Mouse (Mus musculus) forebrain, embryonic 11.5 days (tissue): ENCODE results near the gene Lypd8. TPM values are rescaled to one million over a fixed set of nuclear protein-coding genes. Genes with fewer than 3 reads are reported as not detected.

Source experiments
- ATAC-seq: fragments of 200-750 bp; cut with Nextera tagmentation; replicated peaks from 2 replicates; pipeline ENCODE4 v1.8.0; 2017; ENCODE audit warnings: moderate TSS enrichment; ENCODE audit not compliant: low FRiP score
- DNase-seq: peaks from one replicate; pipeline ENCODE4 v3.0.0-alpha.2; 2017; ENCODE audit warnings: low spot score
- H3K27ac ChIP-seq: fragments of 300-500 bp; sonication (generic); 2 replicates; pipeline ENCODE4 v1.5.1; 2014; ENCODE audit warnings: low read depth, low read length
- H3K27me3 ChIP-seq: fragments of 300-500 bp; sonication (generic); 2 replicates; pipeline ENCODE4 v1.6.1; 2014; ENCODE audit warnings: mild to moderate bottlenecking, low read length, mixed read lengths; ENCODE audit not compliant: control insufficient read depth, insufficient read depth
- H3K36me3 ChIP-seq: fragments of 300-500 bp; sonication (generic); 2 replicates; pipeline ENCODE4 v1.6.1; 2014; ENCODE audit warnings: mild to moderate bottlenecking, low read length, moderate library complexity, mixed read lengths; ENCODE audit not compliant: control insufficient read depth, insufficient read depth
- H3K4me1 ChIP-seq: fragments of 300-500 bp; sonication (generic); replicated peaks from 2 replicates; pipeline ENCODE4 v1.6.1; 2014; ENCODE audit warnings: low read length, mixed read lengths; ENCODE audit not compliant: control insufficient read depth, insufficient read depth
- H3K4me2 ChIP-seq: fragments of 300-500 bp; sonication (generic); 2 replicates; pipeline ENCODE4 v1.6.1; 2014; ENCODE audit warnings: low read depth, mild to moderate bottlenecking, low read length, moderate library complexity, mixed read lengths; ENCODE audit not compliant: severe bottlenecking
- H3K4me3 ChIP-seq: fragments of 300-500 bp; sonication (generic); 2 replicates; pipeline ENCODE4 v1.5.1; 2014; ENCODE audit warnings: low read depth, low read length
- H3K9ac ChIP-seq: fragments of 300-500 bp; sonication (generic); 2 replicates; pipeline ENCODE4 v1.6.1; 2014; ENCODE audit warnings: low read length
- H3K9me3 ChIP-seq: fragments of 300-500 bp; sonication (generic); 2 replicates; pipeline ENCODE4 v1.6.1; 2016; ENCODE audit warnings: low read length, mixed read lengths; ENCODE audit not compliant: control insufficient read depth
- WGBS: fragments of 180-500 bp; shearing (Covaris S2); extraction: QIAGEN DNeasy Blood & Tissue Kit; methylation state at CpG from one replicate; pipeline ENCODE4 v1.1.7; 2014; 5-methylcytosine and 5-hydroxymethylcytosine counted together
- polyA plus RNA-seq: library from polyadenylated mRNA; unstranded; fragments of >200 nt; fragmentation: Nextera tagmentation; extraction: Ambion mirVana; gene quantifications from 2 replicates; pipeline ENCODE4 v1.2.1, GENCODE M21; 2014

The Lypd8 gene
- polyA plus RNA-seq: not detected in 2 replicates

DNA sequence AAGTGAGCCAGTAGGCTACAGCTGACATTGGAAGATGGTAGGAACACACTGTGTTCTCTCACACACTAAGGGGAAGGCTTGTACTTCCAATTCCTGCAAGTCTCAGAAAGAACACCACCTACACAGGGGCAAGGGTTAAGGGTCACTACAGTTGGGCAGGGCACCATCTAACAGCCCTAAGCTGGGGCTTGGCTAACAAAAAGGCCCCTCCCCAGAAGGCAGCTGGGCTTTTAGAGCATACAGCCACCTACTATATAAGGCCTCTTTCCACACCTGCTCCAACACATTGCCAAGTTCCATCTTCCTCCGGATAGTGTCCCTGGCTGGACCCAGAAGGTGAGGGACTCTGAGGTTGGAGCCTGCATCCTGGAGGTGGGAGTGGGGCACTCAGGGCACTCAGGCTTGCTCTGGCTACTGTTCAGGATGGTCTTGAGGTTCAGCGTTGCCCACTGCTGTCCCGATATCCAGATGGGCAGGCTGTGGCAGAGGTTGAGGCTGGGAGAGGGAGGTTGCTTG is at the start of gene Lypd8:
Gene Lypd8, plus strand, starts transcription at position 281 of the 516 bp plus-strand sequence.
- H3K9ac ChIP-seq: no peak within 1 kb of the TSS
- no peak within 1 kb of the TSS for H3K4me3 ChIP-seq
- no peaks in the 10 kb centered on the region for H3K27me3 ChIP-seq
- ATAC-seq (no peak), DNase-seq (no peak)
- no peaks in the 10 kb centered on the region for H3K4me1 ChIP-seq
- no peak within 1 kb of the TSS for H3K4me2 ChIP-seq
- no peaks in the 10 kb centered on the region for H3K36me3 ChIP-seq
- H3K9me3 ChIP-seq: no peaks in the 10 kb centered on the region
- WGBS: 93% methylated on average over 3 of the region's 3 CpGs
- no peak within 1 kb of the TSS for H3K27ac ChIP-seq

DNA sequence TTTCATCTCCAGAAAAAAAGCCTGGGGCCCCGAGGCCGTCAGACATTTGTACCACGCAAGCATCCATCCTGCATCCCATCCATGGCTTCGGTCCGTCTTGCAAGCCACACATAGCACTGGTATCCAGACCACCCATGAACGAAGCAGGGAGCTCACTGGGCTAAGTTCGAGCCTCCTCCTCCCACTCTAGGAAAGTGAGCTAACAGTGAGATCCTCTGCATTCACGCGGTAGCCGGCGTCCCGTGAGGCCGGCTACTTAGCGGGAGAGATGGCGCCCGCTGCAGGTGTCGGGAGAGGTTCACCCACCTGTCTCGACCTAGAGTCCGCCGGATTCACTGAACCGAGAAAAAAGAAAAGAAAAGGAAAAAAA is 49.0 kb upstream of the Lypd8 start:
- H3K27ac ChIP-seq: peak overlapping the region; percentile 37
- peaks cover 11% of the 10 kb centered on the region; the same call in 1 of the 2 replicates for H3K4me1 ChIP-seq
- DNase-seq (no peak), ATAC-seq (peak; percentile 43)
- H3K4me3 ChIP-seq: peak overlapping the region; percentile 87
- H3K4me2 ChIP-seq: peak overlapping the region; percentile 92
- H3K9ac ChIP-seq: peak overlapping the region; percentile 89
- H3K27me3 ChIP-seq: no peaks in the 10 kb centered on the region
- no peaks in the 10 kb centered on the region for H3K9me3 ChIP-seq
- H3K36me3 ChIP-seq: no peaks in the 10 kb centered on the region; the same call in 1 of the 2 replicates
- WGBS: 0% methylated on average over 21 of the region's 21 CpGs

DNA sequence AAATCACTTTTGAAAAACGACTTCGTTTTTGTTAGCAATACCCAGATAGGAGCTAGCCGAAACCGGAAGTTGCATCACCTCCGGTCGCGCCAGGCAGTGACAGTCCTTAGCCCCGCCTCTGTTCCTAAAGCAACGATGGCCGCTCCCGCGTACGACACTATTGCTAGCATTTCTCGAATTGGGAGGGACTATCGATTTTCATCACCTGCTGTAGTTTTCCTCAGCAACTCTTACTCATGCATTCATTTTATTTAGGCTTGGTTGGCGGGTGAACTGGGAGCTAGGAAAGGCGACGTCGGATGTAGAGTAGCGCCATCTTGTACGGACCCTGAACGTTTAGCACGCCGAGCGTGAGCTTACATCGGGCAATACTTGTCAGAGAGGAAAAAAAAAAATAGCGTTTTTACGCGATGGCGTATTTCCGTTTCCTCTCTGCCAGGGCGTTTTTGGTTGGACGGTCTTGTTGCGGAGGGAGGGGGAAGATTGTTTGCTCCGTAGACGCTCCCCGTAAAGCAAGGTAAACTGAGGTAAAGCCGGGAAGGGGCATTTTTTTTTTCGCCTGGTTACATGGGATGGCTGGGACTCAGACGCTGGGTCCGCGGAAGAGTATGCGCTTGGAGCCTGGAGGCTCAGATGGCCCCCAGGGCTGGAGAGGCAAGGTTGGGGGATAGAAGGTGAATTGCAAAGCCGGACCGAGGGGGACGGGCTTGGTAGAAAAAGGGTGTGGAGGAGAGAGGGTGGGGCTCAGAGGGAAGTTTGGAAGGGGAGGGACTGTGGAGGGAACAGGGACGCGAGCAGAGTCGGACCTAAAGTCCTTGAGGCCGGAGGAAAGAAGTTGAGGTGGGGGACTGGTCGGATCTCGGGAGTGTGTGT is 48.3 kb upstream of the Lypd8 start, which contains the start of the genes Zfp672 and Sh3bp5l:
Gene Zfp672, minus strand, starts transcription at position 64 of the 873 bp plus-strand sequence.
Gene Sh3bp5l, plus strand, starts transcription at position 449 of the 873 bp plus-strand sequence.
- Histone ChIP-seq H3K4me3 (peak within 1 kb of the TSS; percentile 87), H3K9me3 (no peaks in the 10 kb centered on the region), H3K9ac (peak within 1 kb of the TSS; percentile 89), H3K27me3 (no peaks in the 10 kb centered on the region), H3K27ac (peak within 1 kb of the TSS; percentile 37), H3K4me2 (peak within 1 kb of the TSS; percentile 92), H3K4me1 (peaks cover 11% of the 10 kb centered on the region; the same call in 1 of the 2 replicates), H3K36me3 (no peaks in the 10 kb centered on the region; the same call in 1 of the 2 replicates)
- peak; percentile 92 for ATAC-seq
- 0% methylated on average over 52 of the region's 52 CpGs for WGBS
- peak; percentile 89 for DNase-seq

DNA sequence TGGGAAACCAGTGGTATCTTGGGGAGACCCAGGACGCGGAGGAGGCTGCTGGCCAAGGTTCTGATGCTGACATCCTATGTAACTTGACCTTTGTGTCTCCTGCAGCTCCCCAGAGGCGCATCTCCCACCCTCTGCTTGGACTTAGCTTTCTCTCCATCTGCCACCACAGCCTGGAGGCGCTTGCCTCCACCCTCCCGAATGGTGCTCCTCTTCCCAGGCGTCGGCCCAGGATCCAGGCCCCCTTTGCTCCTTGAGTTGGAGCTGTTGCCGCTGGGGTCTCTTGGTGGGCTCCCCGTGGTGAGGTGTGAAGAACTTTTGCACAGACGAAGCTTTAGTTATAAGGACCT is 47.7 kb upstream of the Lypd8 start:
- Histone ChIP-seq H3K27ac (no peak overlapping the region), H3K4me1 (peaks cover 11% of the 10 kb centered on the region; the same call in 1 of the 2 replicates), H3K9me3 (no peaks in the 10 kb centered on the region), H3K9ac (peak overlapping the region; percentile 89), H3K4me3 (peak overlapping the region; percentile 87), H3K36me3 (no peaks in the 10 kb centered on the region; the same call in 1 of the 2 replicates), H3K4me2 (peak overlapping the region; percentile 87), H3K27me3 (no peaks in the 10 kb centered on the region)
- DNase-seq (peak; percentile 52), ATAC-seq (no peak)
- 22% methylated on average over 10 of the region's 10 CpGs for whole genome bisulfite sequencing

DNA sequence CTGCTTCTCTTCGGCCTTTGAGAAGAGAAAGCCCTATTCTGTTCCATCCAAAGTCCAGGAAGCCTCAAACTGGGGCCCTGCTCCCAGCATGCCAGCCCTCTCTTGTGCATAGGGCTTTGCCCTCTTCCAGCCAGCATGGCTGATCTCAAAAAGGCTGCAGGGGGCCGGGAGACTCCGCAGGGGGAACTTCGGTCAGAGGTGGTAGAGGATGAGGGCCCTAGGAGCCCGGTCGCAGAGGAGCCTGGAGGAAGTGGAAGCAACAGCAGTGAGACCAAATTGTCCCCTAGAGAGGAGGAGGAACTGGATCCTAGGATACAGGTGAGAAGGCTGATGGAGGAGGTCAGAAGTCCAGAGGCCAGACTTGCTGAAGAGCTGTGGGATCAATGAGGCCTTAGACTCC is 47.3 kb upstream of the Lypd8 start:
- ATAC-seq (no peak), DNase-seq (peak; percentile 42)
- Histone ChIP-seq H3K27me3 (no peaks in the 10 kb centered on the region), H3K36me3 (no peaks in the 10 kb centered on the region; the same call in 1 of the 2 replicates), H3K27ac (no peak overlapping the region), H3K4me1 (peaks cover 11% of the 10 kb centered on the region; the same call in 1 of the 2 replicates), H3K9me3 (no peaks in the 10 kb centered on the region), H3K4me2 (peak overlapping the region; percentile 87), H3K4me3 (peak overlapping the region; percentile 87), H3K9ac (no peak overlapping the region; the same call in 1 of the 2 replicates)
- 90% methylated on average over 6 of the region's 6 CpGs for WGBS

DNA sequence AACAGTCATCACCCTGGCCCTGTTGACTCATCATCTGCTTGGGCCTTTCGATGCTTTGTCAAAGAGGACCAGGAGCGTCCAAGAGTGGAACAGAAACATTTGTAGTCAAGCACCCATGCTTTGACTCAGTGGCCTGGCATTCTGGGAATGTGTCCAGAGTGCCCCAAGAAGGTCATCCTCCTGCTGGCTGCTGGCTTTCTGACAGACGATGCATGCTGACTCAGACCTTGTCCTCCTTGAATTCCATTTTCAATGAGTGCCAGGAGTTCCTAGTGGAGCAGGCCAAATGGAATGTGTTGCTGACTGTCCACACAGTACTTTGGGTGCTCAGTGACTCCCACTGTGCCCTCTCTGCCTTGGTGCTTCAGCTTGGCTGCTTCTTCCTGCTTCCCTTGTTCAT is 44.1 kb upstream of the Lypd8 start:
- no peak overlapping the region for H3K4me2 ChIP-seq
- H3K27ac ChIP-seq: no peak overlapping the region
- H3K4me1 ChIP-seq: peaks cover 5% of the 10 kb centered on the region; the same call in 1 of the 2 replicates
- no peak overlapping the region for H3K9ac ChIP-seq
- H3K9me3 ChIP-seq: no peaks in the 10 kb centered on the region
- no peak for ATAC-seq
- WGBS: 87% methylated on average over 3 of the region's 3 CpGs
- H3K4me3 ChIP-seq: no peak overlapping the region
- H3K27me3 ChIP-seq: no peaks in the 10 kb centered on the region
- no peak for DNase-seq
- peaks cover 6% of the 10 kb centered on the region; the same call in 1 of the 2 replicates for H3K36me3 ChIP-seq

DNA sequence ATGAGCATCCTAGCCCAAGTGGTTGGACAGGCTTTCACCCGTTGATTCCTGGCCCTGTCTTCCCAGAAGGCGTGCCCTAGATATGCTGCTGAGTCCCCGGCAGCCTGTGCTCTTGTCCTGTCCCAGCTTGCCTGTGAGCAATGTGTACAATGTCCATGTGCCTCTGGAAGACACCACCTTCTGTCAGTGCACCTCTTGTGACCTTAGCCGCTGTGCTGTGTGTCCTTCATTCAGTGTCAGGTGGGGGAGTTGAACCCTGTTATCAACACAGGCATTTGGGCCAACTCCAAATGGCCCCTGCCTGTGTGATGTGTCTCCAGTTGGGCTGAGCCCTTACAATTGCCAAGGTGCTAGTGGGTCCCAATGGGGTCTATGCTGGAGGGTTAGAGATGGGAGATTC is 32.1 kb upstream of the Lypd8 start:
- no peaks in the 10 kb centered on the region; the same call in 1 of the 2 replicates for H3K36me3 ChIP-seq
- WGBS: 95% methylated on average over 4 of the region's 4 CpGs
- no peak overlapping the region for H3K4me3 ChIP-seq
- no peak overlapping the region for H3K4me2 ChIP-seq
- H3K27me3 ChIP-seq: no peaks in the 10 kb centered on the region
- H3K9ac ChIP-seq: no peak overlapping the region
- H3K9me3 ChIP-seq: no peaks in the 10 kb centered on the region
- DNase-seq (no peak), ATAC-seq (no peak)
- H3K4me1 ChIP-seq: no peaks in the 10 kb centered on the region
- H3K27ac ChIP-seq: no peak overlapping the region

DNA sequence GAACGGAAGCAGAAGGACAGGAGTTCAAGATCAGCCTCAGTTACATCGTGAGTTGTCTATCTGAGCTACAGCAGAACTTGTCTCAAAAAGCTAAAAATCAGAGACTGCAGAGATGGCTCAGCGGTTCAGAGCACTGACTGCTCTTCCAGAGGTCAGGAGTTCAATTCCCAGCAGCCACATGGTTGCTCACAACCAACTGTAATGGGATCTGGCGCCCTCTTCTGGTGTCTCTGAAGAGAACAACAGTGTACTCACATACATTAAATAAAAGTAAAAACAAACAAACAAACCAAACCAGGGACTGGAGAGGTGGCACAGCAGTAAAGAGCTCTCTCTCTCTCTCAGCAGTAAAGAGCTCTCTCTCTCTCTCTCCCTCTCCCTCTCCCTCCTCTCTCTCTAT is 28.2 kb upstream of the Lypd8 start:
- no peaks in the 10 kb centered on the region for H3K27me3 ChIP-seq
- no peak overlapping the region for H3K4me3 ChIP-seq
- DNase-seq (no peak), ATAC-seq (no peak)
- H3K4me2 ChIP-seq: no peak overlapping the region
- no peaks in the 10 kb centered on the region for H3K4me1 ChIP-seq
- no peak overlapping the region for H3K9ac ChIP-seq
- H3K9me3 ChIP-seq: no peaks in the 10 kb centered on the region
- WGBS: 69% methylated on average over 4 of the region's 4 CpGs
- no peak overlapping the region for H3K27ac ChIP-seq
- no peaks in the 10 kb centered on the region; the same call in 1 of the 2 replicates for H3K36me3 ChIP-seq
